Mouse (Mus musculus) adrenal gland, postnatal 10 days (tissue): ENCODE data around the gene Stum. TPM values are rescaled to one million over a fixed set of nuclear protein-coding genes. Genes with fewer than 3 reads are reported as not detected.
A peak's percentile ranks its signal among the peaks of the same experiment; 100 is the strongest.

ENCODE experiments used
- DNase-seq: peaks from one replicate; pipeline ENCODE4 v3.0.0; 2021; ENCODE audit warnings: mixed read lengths
- total RNA-seq, 2 experiments: library from RNA; stranded (reverse); gene quantifications; 2 replicates each; pipeline ENCODE4 v1.2.3; 2021

Gene Stum
- total RNA-seq, 2 experiments from 2014 or later: 1.1 to 1.5 TPM

- peak; percentile 100 for DNase-seq
These were observed 96.2 kb downstream of the Stum start for GRCm38 (mm10) chr1:180386951-180387749.

- no peak for DNase-seq
These were observed 98.0 kb downstream of the Stum start for GRCm38 (mm10) chr1:180385308-180385707.

- DNase-seq: no peak
These were observed 98.8 kb downstream of the Stum start for GRCm38 (mm10) chr1:180384486-180384885.

GRCm38 (mm10) chr1:180383884-180384283 is 99.4 kb downstream of the Stum start:
- DNase-seq: no peak

Other genes starting within 250 kb of the Stum start
- gene Psen2, start 220.1 kb downstream of the Stum start, total RNA-seq: 10 to 100 TPM; 25.4 to 26.7 TPM
- 10 to 100 TPM; 59.2 to 73.0 TPM for gene Itpkb, start 153.0 kb downstream of the Stum start, total RNA-seq
- 100 to 1,000 TPM in 1 of 2 experiments, 10 to 100 TPM in 1; 77.7 to 101 TPM for gene Parp1, start 85.4 kb upstream of the Stum start, total RNA-seq
- gene Lin9, start 157.6 kb upstream of the Stum start, total RNA-seq: 1 to 10 TPM; 7.6 to 8.4 TPM
- gene Mixl1, start 213.5 kb upstream of the Stum start, total RNA-seq: not detected
- 10 to 100 TPM; 38.9 to 40.6 TPM for gene Acbd3, start 242.5 kb upstream of the Stum start, total RNA-seq